Mouse (Mus musculus) liver, embryonic 16.5 days (tissue): Measurements from ENCODE around the gene Lars2. TPM values are rescaled to one million over a fixed set of nuclear protein-coding genes. Genes with fewer than 3 reads are reported as not detected.
"Not testable (repeated sequence)": the region's sequence is repeated elsewhere in the genome, so short reads cannot be mapped to it uniquely, and the experiment has no call there.

Source experiments
- ATAC-seq: fragments of 200-750 bp; cut with Nextera tagmentation; 2 replicates; pipeline ENCODE4 v1.8.0; 2017; ENCODE audit warnings: low read depth, mild to moderate bottlenecking, moderate number of reproducible peaks, moderate library complexity
- H3K27ac ChIP-seq: fragments of 300-500 bp; sonication (generic); 2 replicates; pipeline ENCODE4 v1.5.1; 2014; ENCODE audit warnings: mild to moderate bottlenecking, low read length
- H3K27me3 ChIP-seq: fragments of 300-500 bp; sonication (generic); 2 replicates; pipeline ENCODE4 v1.6.1; 2014; ENCODE audit warnings: low read depth, low read length, mixed read lengths; ENCODE audit not compliant: control insufficient read depth, insufficient read depth
- H3K36me3 ChIP-seq: fragments of 300-500 bp; sonication (generic); 2 replicates; pipeline ENCODE4 v1.6.1; 2014; ENCODE audit warnings: mild to moderate bottlenecking; ENCODE audit not compliant: control insufficient read depth, insufficient read depth
- H3K4me1 ChIP-seq: fragments of 300-500 bp; sonication (generic); 2 replicates; pipeline ENCODE4 v1.6.1; 2014; ENCODE audit warnings: low read depth, low read length, mixed read lengths; ENCODE audit not compliant: control insufficient read depth
- H3K4me2 ChIP-seq: fragments of 300-500 bp; sonication (generic); 2 replicates; pipeline ENCODE4 v1.6.1; 2014; ENCODE audit warnings: low read depth, low read length, mixed read lengths
- H3K4me3 ChIP-seq: fragments of 300-500 bp; sonication (generic); 2 replicates; pipeline ENCODE4 v1.5.1; 2014; ENCODE audit warnings: low read depth, mild to moderate bottlenecking, low read length
- H3K9ac ChIP-seq: fragments of 300-500 bp; sonication (generic); 2 replicates; pipeline ENCODE4 v1.6.1; 2014; ENCODE audit warnings: low read depth, low read length
- H3K9me3 ChIP-seq: fragments of 300-500 bp; sonication (generic); replicated peaks from 2 replicates; pipeline ENCODE4 v1.6.1; 2016; ENCODE audit warnings: low read length; ENCODE audit not compliant: control insufficient read depth
- WGBS: fragments of 180-500 bp; shearing (Covaris S2); extraction: QIAGEN DNeasy Blood & Tissue Kit; methylation state at CpG from one replicate; pipeline ENCODE4 v1.1.7; 2014; ENCODE audit not compliant: insufficient replicate concordance; 5-methylcytosine and 5-hydroxymethylcytosine counted together
- polyA plus RNA-seq: library from polyadenylated mRNA; unstranded; fragments of >200 nt; fragmentation: Nextera tagmentation; extraction: Ambion mirVana; gene quantifications from 2 replicates; pipeline ENCODE4 v1.2.1, GENCODE M21; 2015

The Lars2 gene
- 524 and 554 TPM in 2 replicates for polyA plus RNA-seq

- peak; percentile 100 for ATAC-seq
- H3K4me3 ChIP-seq: peak within 1 kb of the TSS; percentile 97
- WGBS: under 1% methylated on average over 35 of the region's 35 CpGs
- H3K4me1 ChIP-seq: peaks cover 17% of the 10 kb centered on the region
- H3K9me3 ChIP-seq: no peaks in the 10 kb centered on the region
- H3K27me3 ChIP-seq: no peaks in the 10 kb centered on the region; the same call in 1 of the 2 replicates
- H3K27ac ChIP-seq: peak within 1 kb of the TSS; percentile 86
- H3K36me3 ChIP-seq: peaks cover 2% of the 10 kb centered on the region; the same call in 1 of the 2 replicates
- peak within 1 kb of the TSS; percentile 91 for H3K9ac ChIP-seq
- peak within 1 kb of the TSS; percentile 92 for H3K4me2 ChIP-seq
Measured at GRCm38 (mm10) chr9:123366708-123367385, at the start of gene Lars2. TSS of gene Lars2 (plus strand) at chr9:123366927.

DNA sequence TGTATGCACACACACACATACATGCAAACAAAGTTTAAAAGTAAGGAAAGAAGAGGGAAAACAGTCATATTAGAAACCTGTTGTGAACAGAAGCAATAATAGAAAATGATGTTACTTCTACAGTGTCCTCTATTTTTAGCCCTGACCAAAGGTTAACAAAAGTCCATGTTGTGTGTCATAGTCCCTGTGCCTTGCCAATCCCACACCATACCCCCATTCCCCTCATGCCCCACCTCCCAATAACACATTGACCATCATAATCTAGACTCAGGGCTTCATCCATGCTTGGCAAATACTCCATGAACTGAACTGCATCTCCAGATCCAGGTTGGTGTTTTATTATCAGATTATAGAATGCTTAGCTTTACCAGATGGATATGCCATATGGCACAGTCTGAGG is 40.6 kb upstream of the Lars2 start:
- Histone ChIP-seq H3K27me3 (no peaks in the 10 kb centered on the region), H3K9ac (no peak overlapping the region), H3K4me1 (no peaks in the 10 kb centered on the region), H3K36me3 (no peaks in the 10 kb centered on the region), H3K27ac (no peak overlapping the region), H3K4me3 (no peak overlapping the region), H3K9me3 (no peaks in the 10 kb centered on the region), H3K4me2 (no peak overlapping the region)
- no peak for ATAC-seq

DNA sequence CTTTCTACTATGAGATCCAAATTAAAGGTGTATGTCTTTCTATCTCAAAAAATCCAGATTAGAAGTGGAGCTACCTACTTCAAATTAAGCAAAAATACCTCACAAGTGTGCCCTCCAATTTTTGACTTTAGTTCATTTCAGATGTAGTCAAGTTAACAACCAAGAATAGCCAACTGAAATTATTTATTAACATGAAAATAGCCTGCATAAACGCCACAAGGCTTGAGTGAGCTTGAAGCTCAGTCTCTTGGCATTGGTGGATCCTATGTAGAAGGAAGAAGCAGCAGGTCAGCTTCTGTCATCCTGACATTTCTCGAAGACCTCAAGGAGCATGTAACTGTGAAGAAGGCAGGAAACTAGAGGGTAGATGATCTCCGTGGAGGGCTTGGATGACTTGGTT is 38.4 kb upstream of the Lars2 start:
- H3K36me3 ChIP-seq: no peaks in the 10 kb centered on the region
- H3K4me2 ChIP-seq: no peak overlapping the region
- no peak overlapping the region for H3K27ac ChIP-seq
- ATAC-seq: no peak
- no peak overlapping the region for H3K9ac ChIP-seq
- no peaks in the 10 kb centered on the region for H3K27me3 ChIP-seq
- H3K4me3 ChIP-seq: no peak overlapping the region
- no peaks in the 10 kb centered on the region for H3K9me3 ChIP-seq
- no peaks in the 10 kb centered on the region for H3K4me1 ChIP-seq
- WGBS: 40% methylated on average over 3 of the region's 3 CpGs

DNA sequence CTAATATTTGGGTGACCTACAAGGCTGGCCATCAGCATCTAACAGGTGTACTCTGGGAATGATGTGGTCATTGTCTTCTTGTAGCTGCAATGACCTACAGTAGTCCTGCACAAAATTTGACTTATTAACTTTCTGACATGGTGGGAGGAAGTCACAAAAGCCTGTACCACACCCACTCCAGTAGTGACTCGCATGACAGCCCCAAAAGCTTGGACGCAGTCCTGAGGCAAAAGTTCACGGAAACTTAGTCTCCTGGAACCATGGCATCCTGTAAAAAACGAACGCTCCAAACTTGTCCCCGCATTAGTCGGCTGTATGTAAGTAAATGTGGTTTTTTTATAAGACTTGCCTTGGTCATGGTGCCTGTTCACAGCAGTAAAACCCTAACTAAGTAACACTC is 36.9 kb upstream of the Lars2 start:
- Histone ChIP-seq H3K27me3 (no peaks in the 10 kb centered on the region), H3K27ac (no peak overlapping the region), H3K36me3 (no peaks in the 10 kb centered on the region), H3K4me2 (no peak overlapping the region), H3K9ac (no peak overlapping the region), H3K9me3 (no peaks in the 10 kb centered on the region), H3K4me1 (no peaks in the 10 kb centered on the region), H3K4me3 (no peak overlapping the region)
- 75% methylated on average over 7 of the region's 7 CpGs for WGBS
- no peak for ATAC-seq

GRCm38 (mm10) chr9:123330271-123330670 is 36.5 kb upstream of the Lars2 start:
- H3K36me3 ChIP-seq, H3K9ac ChIP-seq, H3K9me3 ChIP-seq, H3K4me1 ChIP-seq, H3K27ac ChIP-seq, H3K4me3 ChIP-seq, H3K27me3 ChIP-seq, H3K4me2 ChIP-seq, ATAC-seq: not testable (repeated sequence)
- WGBS: 61% methylated on average over 1 of the region's 1 CpGs

- H3K4me1 ChIP-seq: no peaks in the 10 kb centered on the region
- H3K27me3 ChIP-seq: no peaks in the 10 kb centered on the region
- H3K9ac ChIP-seq: no peak overlapping the region
- ATAC-seq: no peak
- no peak overlapping the region for H3K27ac ChIP-seq
- H3K9me3 ChIP-seq: no peaks in the 10 kb centered on the region
- H3K4me2 ChIP-seq: no peak overlapping the region
- WGBS: 54% methylated on average over 2 of the region's 2 CpGs
- H3K4me3 ChIP-seq: no peak overlapping the region
- H3K36me3 ChIP-seq: no peaks in the 10 kb centered on the region
Measured at GRCm38 (mm10) chr9:123333479-123333878, 33.2 kb upstream of the Lars2 start.

DNA sequence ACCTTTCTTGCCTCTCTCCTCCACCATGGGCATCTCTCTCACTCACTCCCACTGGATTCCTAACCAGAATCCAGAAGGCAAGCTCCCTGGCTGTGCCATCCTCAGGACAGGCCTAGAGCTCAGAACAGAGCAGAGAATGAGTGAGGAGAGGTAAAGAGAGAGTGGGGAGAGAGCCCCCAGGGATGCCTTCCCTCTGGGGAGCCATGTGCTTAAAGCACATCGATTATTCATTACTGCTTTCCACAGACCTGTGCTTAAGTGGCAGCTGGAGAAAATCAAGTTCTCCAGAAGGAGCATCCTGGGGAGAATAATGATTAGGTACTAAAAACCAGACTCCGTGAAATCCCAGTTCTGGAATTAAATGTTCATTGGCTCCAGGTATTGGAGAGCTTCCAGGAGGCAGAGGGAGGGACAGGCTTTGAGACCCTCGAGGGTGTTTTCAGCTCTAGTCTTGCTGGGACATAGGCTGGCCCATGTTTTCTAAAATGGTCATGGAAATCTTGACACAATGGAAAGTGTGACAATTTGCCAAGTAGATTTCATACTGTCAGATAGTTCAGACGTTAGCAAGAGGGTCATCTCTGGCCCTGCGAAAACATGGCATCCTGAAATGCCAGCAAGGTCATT is 31.6 kb upstream of the Lars2 start:
- 52% methylated on average over 5 of the region's 5 CpGs for WGBS
- H3K36me3 ChIP-seq: no peaks in the 10 kb centered on the region
- no peak for ATAC-seq
- no peak overlapping the region for H3K27ac ChIP-seq
- H3K4me2 ChIP-seq: no peak overlapping the region
- H3K9ac ChIP-seq: no peak overlapping the region
- H3K9me3 ChIP-seq: no peaks in the 10 kb centered on the region
- no peak overlapping the region for H3K4me3 ChIP-seq
- H3K27me3 ChIP-seq: no peaks in the 10 kb centered on the region
- H3K4me1 ChIP-seq: no peaks in the 10 kb centered on the region

DNA sequence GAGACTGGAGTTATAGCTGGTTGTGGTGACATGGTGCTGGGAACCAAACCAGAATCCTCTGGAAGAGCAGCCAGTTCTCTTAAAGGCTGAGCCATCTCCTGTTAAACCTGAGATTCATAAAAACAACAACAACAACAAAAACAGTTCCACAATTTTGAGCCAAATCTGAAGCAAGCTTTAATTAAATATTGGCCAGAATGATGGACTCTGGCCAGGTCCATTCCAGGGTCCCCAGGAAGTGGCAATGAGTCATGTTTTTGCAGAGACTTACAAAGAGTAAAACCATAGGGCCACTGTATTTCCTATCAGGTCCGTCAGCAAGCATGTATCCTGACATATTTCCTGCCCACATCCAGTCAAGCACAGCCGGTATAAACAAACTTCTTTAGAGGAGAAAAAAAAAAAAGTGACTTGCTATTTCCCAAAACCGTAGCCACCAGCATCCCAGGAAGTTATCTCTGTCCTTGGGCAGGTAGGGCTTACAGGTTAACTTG is 27.0 kb upstream of the Lars2 start:
- WGBS: 14% methylated on average over 3 of the region's 3 CpGs
- Histone ChIP-seq H3K4me3 (no peak overlapping the region), H3K36me3 (no peaks in the 10 kb centered on the region), H3K27ac (no peak overlapping the region), H3K9ac (no peak overlapping the region), H3K9me3 (no peaks in the 10 kb centered on the region), H3K4me1 (no peaks in the 10 kb centered on the region), H3K27me3 (no peaks in the 10 kb centered on the region), H3K4me2 (no peak overlapping the region)
- no peak for ATAC-seq

GRCm38 (mm10) chr9:123341256-123341655 is 25.5 kb upstream of the Lars2 start:
- Histone ChIP-seq H3K4me2 (no peak overlapping the region), H3K9me3 (no peaks in the 10 kb centered on the region), H3K27me3 (no peaks in the 10 kb centered on the region), H3K4me1 (no peaks in the 10 kb centered on the region), H3K9ac (no peak overlapping the region), H3K36me3 (no peaks in the 10 kb centered on the region), H3K4me3 (no peak overlapping the region), H3K27ac (no peak overlapping the region)
- 65% methylated on average over 6 of the region's 6 CpGs for WGBS
- no peak for ATAC-seq
